Mouse (Mus musculus): Measurements from ENCODE around the gene Baz1a. TPM values are rescaled to one million over a fixed set of nuclear protein-coding genes. Genes with fewer than 3 reads are reported as not detected.
A peak's percentile ranks its signal among the peaks of the same experiment; 100 is the strongest.

Baz1a gene
- polyA plus RNA-seq (2014; fragmentation: Nextera tagmentation; extraction: Ambion mirVana) = 46.4 and 49.1 TPM in 2 replicates

DNA sequence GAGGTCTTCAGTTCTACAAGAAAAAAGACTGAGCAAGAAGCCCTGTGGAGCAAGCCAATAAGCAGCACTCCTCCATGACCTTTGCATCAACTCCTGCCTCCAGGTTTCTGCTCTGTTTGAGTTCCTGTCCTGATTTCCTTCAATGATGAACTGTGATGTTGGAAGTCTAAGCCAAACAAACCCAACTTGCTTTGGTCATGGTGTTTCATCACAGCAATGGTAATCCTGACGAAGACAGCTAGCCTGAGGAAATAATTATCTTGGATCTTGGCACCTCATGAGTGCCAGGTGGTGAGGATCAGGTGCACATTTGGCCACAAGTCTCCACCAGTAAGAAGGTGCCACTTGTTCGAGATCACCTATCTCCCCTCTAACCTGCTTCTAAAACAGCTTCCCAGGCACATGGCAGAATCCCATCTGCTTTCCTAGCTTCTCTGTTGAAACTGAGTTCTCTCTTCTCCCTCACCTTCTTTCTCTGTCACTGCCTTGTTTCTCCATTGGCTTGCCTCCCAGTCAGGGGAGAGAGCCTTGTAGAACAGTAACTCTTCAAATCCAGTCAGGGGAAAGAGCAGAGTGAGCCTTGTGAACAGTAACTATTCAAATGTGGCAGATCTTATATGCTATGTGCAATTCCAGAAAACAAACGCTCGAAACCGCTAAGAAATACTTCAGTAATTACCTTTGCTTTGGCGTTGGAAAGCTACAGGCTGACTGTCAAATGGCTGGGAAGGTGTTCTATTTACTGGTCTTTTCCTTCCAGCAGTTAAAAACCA lies at the start of gene Baz1a:
Gene Baz1a (minus strand): TSS at position 723 of the 773 bp plus-strand sequence.
- WGBS = 84% methylated on average over 6 of the region's 6 CpGs
- DNase-seq (ENCODE audit: low spot score) (no peak), ATAC-seq (replicated peaks; ENCODE audit: low FRiP score) (no peak)
- Histone ChIP-seq H3K27ac (ENCODE audit: low read depth, low read length) (no peak within 1 kb of the TSS), H3K27me3 (replicated peaks; ENCODE audit: control insufficient read depth, insufficient read depth, low read length) (no peaks in the 10 kb centered on the region), H3K4me2 (no peak within 1 kb of the TSS), H3K4me1 (replicated peaks; ENCODE audit: control insufficient read depth, insufficient read depth, low read length) (no peaks in the 10 kb centered on the region), H3K4me3 (ENCODE audit: low read depth, low read length) (no peak within 1 kb of the TSS), H3K9ac (ENCODE audit: low read depth, low read length) (no peak within 1 kb of the TSS), H3K36me3 (ENCODE audit: control insufficient read depth, insufficient read depth, low read length) (no peaks in the 10 kb centered on the region), H3K9me3 (ENCODE audit: control insufficient read depth, low read length) (no peaks in the 10 kb centered on the region)

DNA sequence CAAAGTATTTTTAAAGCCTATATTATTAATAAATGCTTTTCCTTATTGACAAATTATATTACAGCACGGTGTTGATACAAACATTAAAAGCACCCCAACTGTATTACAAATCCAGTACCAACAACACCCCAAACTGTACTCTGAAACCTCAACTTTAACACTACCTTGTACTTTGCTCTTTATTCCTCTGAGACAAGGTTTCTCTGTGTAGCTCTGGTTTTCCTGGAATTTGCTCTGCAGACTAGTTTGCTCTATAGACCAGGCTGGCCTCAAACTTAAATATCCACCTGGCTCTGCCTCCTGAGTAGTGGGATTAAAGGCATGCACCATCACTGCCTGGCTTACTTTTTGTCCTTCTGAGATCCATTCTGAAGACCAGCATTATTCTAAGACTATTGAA lies 48.0 kb upstream of the Baz1a start:
- peaks cover 7% of the 10 kb centered on the region; the same call in 1 of the 2 replicates for H3K36me3 ChIP-seq (ENCODE audit: control insufficient read depth, insufficient read depth, low read length)
- no peak overlapping the region for H3K9ac ChIP-seq (ENCODE audit: low read depth, low read length)
- H3K4me2 ChIP-seq = no peak overlapping the region
- no peak for ATAC-seq (replicated peaks; ENCODE audit: low FRiP score)
- no peak overlapping the region for H3K27ac ChIP-seq (ENCODE audit: low read depth, low read length)
- H3K27me3 ChIP-seq (replicated peaks; ENCODE audit: control insufficient read depth, insufficient read depth, low read length) = no peaks in the 10 kb centered on the region
- peaks cover 30% of the 10 kb centered on the region for H3K4me1 ChIP-seq (replicated peaks; ENCODE audit: control insufficient read depth, insufficient read depth, low read length)
- H3K4me3 ChIP-seq (ENCODE audit: low read depth, low read length) = no peak overlapping the region
- WGBS = 84% methylated on average over 1 of the region's 1 CpGs
- no peak for DNase-seq (ENCODE audit: low spot score)
- no peaks in the 10 kb centered on the region for H3K9me3 ChIP-seq (ENCODE audit: control insufficient read depth, low read length)

DNA sequence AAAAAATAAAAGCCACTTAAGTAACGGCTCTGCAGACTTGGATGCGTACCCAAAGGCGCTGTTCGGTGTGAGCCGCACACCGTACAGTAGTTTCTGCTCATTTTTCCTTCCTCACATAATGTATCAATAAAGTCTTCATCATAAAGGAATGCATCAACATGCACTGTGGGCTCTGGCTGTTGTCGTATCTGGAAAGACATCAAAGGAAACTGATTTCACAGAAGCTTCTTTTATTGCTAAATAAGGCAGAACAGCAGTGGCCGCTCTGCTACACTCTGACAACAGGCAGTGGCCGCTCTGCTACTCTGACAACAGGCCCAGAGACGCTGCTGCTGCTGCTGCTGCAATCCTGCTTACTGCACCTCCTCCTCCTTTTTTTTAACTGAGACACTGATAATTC lies 46.9 kb upstream of the Baz1a start:
- H3K9me3 ChIP-seq (ENCODE audit: control insufficient read depth, low read length) = no peaks in the 10 kb centered on the region
- DNase-seq (ENCODE audit: low spot score) (no peak), ATAC-seq (replicated peaks; ENCODE audit: low FRiP score) (no peak)
- H3K27ac ChIP-seq (ENCODE audit: low read depth, low read length) = peak overlapping the region; percentile 75
- peaks cover 7% of the 10 kb centered on the region; the same call in 1 of the 2 replicates for H3K36me3 ChIP-seq (ENCODE audit: control insufficient read depth, insufficient read depth, low read length)
- H3K4me2 ChIP-seq = peak overlapping the region; percentile 48
- no peaks in the 10 kb centered on the region for H3K27me3 ChIP-seq (replicated peaks; ENCODE audit: control insufficient read depth, insufficient read depth, low read length)
- H3K4me3 ChIP-seq (ENCODE audit: low read depth, low read length) = no peak overlapping the region
- H3K4me1 ChIP-seq (replicated peaks; ENCODE audit: control insufficient read depth, insufficient read depth, low read length) = peaks cover 30% of the 10 kb centered on the region
- 79% methylated on average over 10 of the region's 10 CpGs for WGBS
- H3K9ac ChIP-seq (ENCODE audit: low read depth, low read length) = peak overlapping the region; percentile 15; the same call in 1 of the 2 replicates

DNA sequence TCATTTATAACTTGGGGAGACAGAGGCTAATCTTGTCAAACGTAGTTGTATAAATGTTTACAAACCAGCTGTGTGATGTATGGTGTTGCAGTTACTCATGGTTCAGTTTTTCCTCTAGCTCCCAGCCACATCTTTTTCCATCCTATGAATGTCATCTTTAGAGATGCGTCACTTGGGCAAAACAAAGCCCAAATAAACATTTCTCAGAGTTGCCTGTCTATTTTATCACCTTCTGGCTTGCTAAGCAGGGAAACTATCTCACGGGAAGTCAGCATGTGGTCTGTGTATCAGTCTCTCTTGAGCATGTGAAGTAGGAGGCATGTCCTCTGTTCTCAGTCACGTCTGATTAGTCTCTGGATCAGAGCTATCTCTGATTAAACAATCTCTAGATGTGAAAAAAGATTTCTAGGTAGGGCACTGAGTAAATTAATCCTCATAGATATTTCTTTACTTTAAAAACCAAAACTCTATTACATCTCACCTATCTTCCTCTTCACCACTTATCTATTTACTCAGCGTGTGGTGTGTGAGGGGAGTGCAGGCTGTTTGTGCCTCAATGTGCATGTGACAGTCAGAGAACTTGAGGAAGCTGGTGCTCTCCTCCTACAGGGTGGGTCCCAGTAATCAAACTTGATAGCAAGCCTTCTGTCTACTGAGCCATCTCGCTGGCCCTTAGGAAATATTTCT lies 46.2 kb upstream of the Baz1a start:
- Histone ChIP-seq H3K9ac (ENCODE audit: low read depth, low read length) (peak overlapping the region; percentile 2; the same call in 1 of the 2 replicates), H3K4me1 (replicated peaks; ENCODE audit: control insufficient read depth, insufficient read depth, low read length) (peaks cover 30% of the 10 kb centered on the region), H3K4me2 (peak overlapping the region; percentile 48), H3K4me3 (ENCODE audit: low read depth, low read length) (no peak overlapping the region), H3K9me3 (ENCODE audit: control insufficient read depth, low read length) (no peaks in the 10 kb centered on the region), H3K27ac (ENCODE audit: low read depth, low read length) (peak overlapping the region; percentile 75), H3K27me3 (replicated peaks; ENCODE audit: control insufficient read depth, insufficient read depth, low read length) (no peaks in the 10 kb centered on the region), H3K36me3 (ENCODE audit: control insufficient read depth, insufficient read depth, low read length) (peaks cover 9% of the 10 kb centered on the region; the same call in 1 of the 2 replicates)
- ATAC-seq (replicated peaks; ENCODE audit: low FRiP score) (peak; percentile 86), DNase-seq (ENCODE audit: low spot score) (no peak)
- 40% methylated on average over 6 of the region's 6 CpGs for WGBS

DNA sequence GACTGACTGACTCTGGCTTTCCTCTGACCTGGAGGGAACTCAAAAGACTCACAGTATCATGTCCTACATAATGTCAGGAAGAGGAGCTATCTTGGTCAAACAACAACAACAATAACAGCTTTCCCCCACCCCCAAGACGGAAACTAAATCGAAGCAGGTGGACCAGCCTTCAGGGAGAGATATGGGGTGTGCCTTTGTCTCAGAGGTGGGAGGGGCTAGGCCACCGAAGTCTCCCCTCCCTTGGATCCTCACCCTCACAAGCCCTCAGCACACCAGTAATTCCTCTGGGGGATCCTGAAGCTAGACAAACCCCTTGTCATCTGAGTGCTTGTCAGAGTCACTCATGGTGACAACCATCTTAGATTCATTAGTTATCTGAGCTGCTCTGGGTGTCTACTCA lies 45.7 kb upstream of the Baz1a start:
- peak overlapping the region; percentile 2; the same call in 1 of the 2 replicates for H3K9ac ChIP-seq (ENCODE audit: low read depth, low read length)
- 32% methylated on average over 3 of the region's 3 CpGs for WGBS

DNA sequence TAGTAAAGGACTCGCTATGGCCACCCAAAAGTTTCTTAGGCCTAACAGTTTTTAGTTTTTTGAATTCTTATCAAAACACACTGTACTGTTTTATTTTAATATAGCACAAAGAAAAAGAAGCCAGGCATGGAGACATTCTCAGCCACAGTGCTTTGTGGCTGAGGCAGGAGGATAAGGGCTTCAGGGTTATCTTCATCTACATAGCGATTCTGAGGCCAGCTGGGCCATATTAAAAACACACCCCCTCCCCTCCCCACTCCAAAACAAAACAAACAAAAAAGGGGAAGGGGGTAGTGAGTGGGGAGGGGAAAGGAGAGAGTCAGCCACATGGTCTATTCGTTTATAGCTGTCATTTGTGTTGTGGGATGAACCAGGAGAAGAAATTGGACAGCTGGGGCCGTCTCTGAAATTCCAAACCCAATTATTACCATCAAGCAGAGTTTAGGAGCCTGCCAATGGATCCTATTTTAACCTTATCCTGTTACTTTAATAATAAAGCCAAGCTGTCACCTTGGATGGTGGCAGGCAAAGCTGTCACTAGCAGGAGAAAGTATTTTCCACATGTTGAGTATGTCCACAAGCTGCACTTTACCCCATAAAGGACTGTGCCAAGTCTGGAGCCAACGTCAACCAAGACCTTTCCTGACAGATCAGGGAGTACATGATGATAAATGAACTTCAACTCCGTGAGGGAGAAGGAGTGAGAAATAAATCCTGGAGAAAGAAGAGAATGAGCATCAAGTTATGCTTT lies 44.9 kb upstream of the Baz1a start:
- peak overlapping the region; percentile 75 for H3K27ac ChIP-seq (ENCODE audit: low read depth, low read length)

More for the DNA sequence above, 45.7 kb upstream of the Baz1a start:
- H3K4me2 ChIP-seq = peak overlapping the region; percentile 48
- peak overlapping the region; percentile 75 for H3K27ac ChIP-seq (ENCODE audit: low read depth, low read length)
- no peaks in the 10 kb centered on the region for H3K9me3 ChIP-seq (ENCODE audit: control insufficient read depth, low read length)
- H3K4me3 ChIP-seq (ENCODE audit: low read depth, low read length) = no peak overlapping the region
- peaks cover 9% of the 10 kb centered on the region; the same call in 1 of the 2 replicates for H3K36me3 ChIP-seq (ENCODE audit: control insufficient read depth, insufficient read depth, low read length)
- peak; percentile 74 for ATAC-seq (replicated peaks; ENCODE audit: low FRiP score)
- no peak for DNase-seq (ENCODE audit: low spot score)
- peaks cover 35% of the 10 kb centered on the region for H3K4me1 ChIP-seq (replicated peaks; ENCODE audit: control insufficient read depth, insufficient read depth, low read length)
- no peaks in the 10 kb centered on the region for H3K27me3 ChIP-seq (replicated peaks; ENCODE audit: control insufficient read depth, insufficient read depth, low read length)

DNA sequence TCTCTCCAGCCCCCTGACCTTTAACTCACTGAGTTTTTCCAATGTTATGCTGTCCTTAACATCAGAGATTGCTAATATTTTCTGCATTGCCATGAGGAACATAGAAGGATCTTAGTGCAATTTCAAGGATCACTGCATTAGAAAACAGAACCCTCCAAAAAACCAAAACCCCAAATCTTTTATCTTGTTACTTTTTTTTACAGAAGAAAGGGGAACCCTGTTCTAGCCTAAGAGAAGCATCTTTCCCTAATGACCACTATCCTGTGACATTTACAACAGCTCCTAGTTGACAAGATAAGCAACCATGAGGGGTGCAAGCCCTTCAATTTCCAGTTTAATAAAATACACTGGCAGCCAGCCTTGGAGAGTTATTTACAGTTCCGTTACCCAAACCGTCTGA lies 42.6 kb upstream of the Baz1a start:
- Histone ChIP-seq H3K27ac (ENCODE audit: low read depth, low read length) (no peak overlapping the region), H3K4me3 (ENCODE audit: low read depth, low read length) (no peak overlapping the region), H3K27me3 (replicated peaks; ENCODE audit: control insufficient read depth, insufficient read depth, low read length) (no peaks in the 10 kb centered on the region), H3K4me1 (replicated peaks; ENCODE audit: control insufficient read depth, insufficient read depth, low read length) (peaks cover 49% of the 10 kb centered on the region), H3K9ac (ENCODE audit: low read depth, low read length) (no peak overlapping the region), H3K36me3 (ENCODE audit: control insufficient read depth, insufficient read depth, low read length) (peaks cover 9% of the 10 kb centered on the region; the same call in 1 of the 2 replicates), H3K4me2 (no peak overlapping the region), H3K9me3 (ENCODE audit: control insufficient read depth, low read length) (no peaks in the 10 kb centered on the region)
- 73% methylated on average over 2 of the region's 2 CpGs for WGBS
- DNase-seq (ENCODE audit: low spot score) (no peak), ATAC-seq (replicated peaks; ENCODE audit: low FRiP score) (no peak)

More for the DNA sequence above, 44.9 kb upstream of the Baz1a start:
- H3K4me1 ChIP-seq (replicated peaks; ENCODE audit: control insufficient read depth, insufficient read depth, low read length) = peaks cover 40% of the 10 kb centered on the region
- no peak overlapping the region for H3K4me3 ChIP-seq (ENCODE audit: low read depth, low read length)
- H3K36me3 ChIP-seq (ENCODE audit: control insufficient read depth, insufficient read depth, low read length) = peaks cover 9% of the 10 kb centered on the region; the same call in 1 of the 2 replicates
- 67% methylated on average over 6 of the region's 6 CpGs for WGBS
- DNase-seq (ENCODE audit: low spot score) (no peak), ATAC-seq (replicated peaks; ENCODE audit: low FRiP score) (no peak)
- peak overlapping the region; percentile 48 for H3K4me2 ChIP-seq
- H3K9me3 ChIP-seq (ENCODE audit: control insufficient read depth, low read length) = no peaks in the 10 kb centered on the region
- peak overlapping the region; percentile 16; the same call in 1 of the 2 replicates for H3K9ac ChIP-seq (ENCODE audit: low read depth, low read length)
- no peaks in the 10 kb centered on the region for H3K27me3 ChIP-seq (replicated peaks; ENCODE audit: control insufficient read depth, insufficient read depth, low read length)

DNA sequence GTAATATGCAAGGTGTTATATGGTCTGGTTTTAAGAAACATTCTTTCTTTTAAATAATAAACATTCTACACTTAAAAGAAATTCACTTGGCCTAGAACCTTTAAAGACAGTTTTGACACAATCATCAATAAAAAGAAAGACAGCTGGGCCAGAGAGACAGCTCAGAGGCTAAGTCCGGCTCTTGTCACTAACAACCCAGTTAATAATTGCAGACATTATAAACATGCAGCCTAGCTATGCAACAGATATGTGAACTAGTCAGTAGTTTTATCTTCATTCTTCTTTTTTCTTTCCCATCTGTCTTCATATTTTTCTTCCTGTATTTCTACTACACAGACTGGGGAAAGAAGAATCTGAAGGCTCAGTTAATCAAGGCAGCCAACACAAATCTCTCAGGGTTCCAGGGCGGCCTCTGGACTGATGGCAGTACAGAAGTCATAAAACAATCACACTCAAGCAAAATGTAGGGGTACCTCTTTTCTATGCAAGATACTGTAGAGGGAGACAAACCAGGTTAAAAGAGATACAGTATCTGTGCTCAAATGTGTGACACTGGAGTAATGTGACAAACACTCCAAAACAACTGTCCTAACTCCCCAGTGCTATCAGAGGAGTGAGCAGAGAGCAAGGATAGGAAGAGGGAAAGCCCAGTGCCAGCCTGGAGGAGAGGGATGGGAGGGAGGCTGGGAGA lies 40.5 kb upstream of the Baz1a start:
- H3K4me3 ChIP-seq (ENCODE audit: low read depth, low read length) = no peak overlapping the region
- no peaks in the 10 kb centered on the region for H3K27me3 ChIP-seq (replicated peaks; ENCODE audit: control insufficient read depth, insufficient read depth, low read length)
- 64% methylated on average over 2 of the region's 2 CpGs for WGBS
- ATAC-seq (replicated peaks; ENCODE audit: low FRiP score) = no peak; the same call in 1 of the 2 replicates
- DNase-seq (ENCODE audit: low spot score) = no peak
- H3K9me3 ChIP-seq (ENCODE audit: control insufficient read depth, low read length) = no peaks in the 10 kb centered on the region
- peak overlapping the region; percentile 48; the same call in 1 of the 2 replicates for H3K27ac ChIP-seq (ENCODE audit: low read depth, low read length)
- no peak overlapping the region for H3K4me2 ChIP-seq
- peaks cover 7% of the 10 kb centered on the region; the same call in 1 of the 2 replicates for H3K36me3 ChIP-seq (ENCODE audit: control insufficient read depth, insufficient read depth, low read length)
- H3K4me1 ChIP-seq (replicated peaks; ENCODE audit: control insufficient read depth, insufficient read depth, low read length) = peaks cover 36% of the 10 kb centered on the region
- 0 out of 2 replicates have a peak overlapping the region, but pooled peaks have one; percentile 8 for H3K9ac ChIP-seq (ENCODE audit: low read depth, low read length)
